Mouse (Mus musculus): ENCODE results near the gene AC161166.1. TPM values are rescaled to one million over a fixed set of nuclear protein-coding genes. Genes with fewer than 3 reads are reported as not detected.

AC161166.1 gene
- total and polyA plus RNA-seq, 3 experiments = 0.13 TPM; not detected in 2

DNA sequence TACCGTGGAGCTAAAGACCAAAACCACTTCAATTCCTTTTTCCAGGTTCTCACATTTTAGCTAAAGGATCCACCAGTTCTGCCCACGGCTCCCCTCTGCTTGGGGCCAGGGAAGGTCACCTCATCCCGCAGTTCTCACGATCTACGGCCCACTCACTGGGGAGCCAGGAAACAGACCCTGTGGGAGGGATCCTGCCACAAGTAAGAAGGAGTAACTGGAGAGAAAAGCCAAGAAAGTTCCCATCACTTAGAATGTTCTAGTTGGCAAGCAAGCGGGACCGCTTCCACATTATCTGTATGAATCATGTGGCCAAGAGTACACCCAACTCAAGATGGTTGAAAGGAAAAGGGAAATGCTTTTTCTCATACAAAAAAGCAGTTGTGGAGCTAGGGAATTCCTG, 35.4 kb downstream of the AC161166.1 start:
- no peak overlapping the region for H3K4me3 ChIP-seq (ENCODE audit: control insufficient read depth in 1 of 2, insufficient read depth in 1 of 2, low read depth in 2 of 2, low read length in 2 of 2)
- TF ChIP-seq ETS1 (IDR thresholded peaks at IDR 0.05; ENCODE audit: low read depth, low read length) (no peak), ZKSCAN1 (IDR thresholded peaks at IDR 0.05; ENCODE audit: low read depth, low read length) (no peak), E2F4 (IDR thresholded peaks at IDR 0.05; ENCODE audit: borderline replicate concordance, low read depth, low read length) (no peak), UBTF (IDR thresholded peaks at IDR 0.05; ENCODE audit: borderline replicate concordance, insufficient read depth, low read depth, low read length) (no peak), ZMIZ1 (IDR thresholded peaks at IDR 0.05; ENCODE audit: low read depth, low read length) (no peak), MXI1 (IDR thresholded peaks at IDR 0.05; ENCODE audit: low read depth, low read length) (no peak), ZNF384 (IDR thresholded peaks at IDR 0.05; ENCODE audit: low read depth, low read length) (no peak), RCOR1 (IDR thresholded peaks at IDR 0.05; ENCODE audit: low read depth, low read length) (no peak), MAX (IDR thresholded peaks at IDR 0.05; ENCODE audit: low read length) (no peak), USF1 (IDR thresholded peaks at IDR 0.05; ENCODE audit: low read depth, low read length) (no peak), NELFE (IDR thresholded peaks at IDR 0.05; ENCODE audit: low read depth, low read length) (no peak), RAD21 (IDR thresholded peaks at IDR 0.05; ENCODE audit: low read depth, low read length) (no peak), ELF1 (IDR thresholded peaks at IDR 0.05; ENCODE audit: low read depth, low read length) (no peak)
- DNase-seq (ENCODE audit: low read depth, low spot score) = no peak

GRCm38 (mm10) chr7:24476338-24476737, 35.9 kb downstream of the AC161166.1 start:
- DNase-seq (ENCODE audit: low read depth, low spot score) = no peak
- no peaks in the 10 kb centered on the region for H3K9me3 ChIP-seq (replicated peaks; ENCODE audit: insufficient read depth, low read length)
- no peak overlapping the region for H3K9ac ChIP-seq (ENCODE audit: control insufficient read depth, low read depth, low read length, poor library complexity, severe bottlenecking)
- H3K27me3 ChIP-seq (ENCODE audit: control insufficient read depth in 1 of 2, insufficient read depth in 2 of 2, low read length in 2 of 2) = no peaks in the 10 kb centered on the region
- H3K27ac ChIP-seq (ENCODE audit: control insufficient read depth, low read depth, low read length) = no peak overlapping the region
- no peaks in the 10 kb centered on the region for H3K79me2 ChIP-seq (ENCODE audit: control insufficient read depth, insufficient read depth, low read length, poor library complexity)
- H3K4me3 ChIP-seq (ENCODE audit: control insufficient read depth in 1 of 2, insufficient read depth in 1 of 2, low read depth in 2 of 2, low read length in 2 of 2) = no peak overlapping the region
- TF ChIP-seq EP300 (IDR thresholded peaks at IDR 0.05; ENCODE audit: low read depth in 1 of 2, low read length in 2 of 2) = no peak
- H3K36me3 ChIP-seq (ENCODE audit: control insufficient read depth in 1 of 2, insufficient read depth in 2 of 2, low read length in 2 of 2) = no peaks in the 10 kb centered on the region
- no peaks in the 10 kb centered on the region; a peak in 1 of 4 replicates for H3K4me1 ChIP-seq (ENCODE audit: control insufficient read depth in 1 of 2, insufficient read depth in 2 of 2, low read length in 2 of 2)

More for the DNA sequence above, 35.4 kb downstream of the AC161166.1 start:
- H3K36me3 ChIP-seq (ENCODE audit: control insufficient read depth in 1 of 2, insufficient read depth in 2 of 2, low read length in 2 of 2) = no peaks in the 10 kb centered on the region
- H3K4me1 ChIP-seq (ENCODE audit: control insufficient read depth in 1 of 2, insufficient read depth in 2 of 2, low read length in 2 of 2) = no peaks in the 10 kb centered on the region; a peak in 2 of 4 replicates
- H3K9ac ChIP-seq (ENCODE audit: control insufficient read depth, low read depth, low read length, poor library complexity, severe bottlenecking) = no peak overlapping the region
- H3K79me2 ChIP-seq (ENCODE audit: control insufficient read depth, insufficient read depth, low read length, poor library complexity) = no peaks in the 10 kb centered on the region
- H3K27ac ChIP-seq (ENCODE audit: control insufficient read depth, low read depth, low read length) = no peak overlapping the region
- H3K27me3 ChIP-seq (ENCODE audit: control insufficient read depth in 1 of 2, insufficient read depth in 2 of 2, low read length in 2 of 2) = no peaks in the 10 kb centered on the region
- no peaks in the 10 kb centered on the region for H3K9me3 ChIP-seq (replicated peaks; ENCODE audit: insufficient read depth, low read length)

- no peaks in the 10 kb centered on the region for H3K36me3 ChIP-seq (ENCODE audit: control insufficient read depth in 1 of 2, insufficient read depth in 2 of 2, low read length in 2 of 2)
- H3K9me3 ChIP-seq (replicated peaks; ENCODE audit: insufficient read depth, low read length) = no peaks in the 10 kb centered on the region
- DNase-seq (ENCODE audit: low read depth, low spot score) = no peak
- H3K4me1 ChIP-seq (ENCODE audit: control insufficient read depth in 1 of 2, insufficient read depth in 2 of 2, low read length in 2 of 2) = no peaks in the 10 kb centered on the region
- no peaks in the 10 kb centered on the region for H3K27me3 ChIP-seq (ENCODE audit: control insufficient read depth in 1 of 2, insufficient read depth in 2 of 2, low read length in 2 of 2)
- H3K4me3 ChIP-seq (ENCODE audit: control insufficient read depth in 1 of 2, insufficient read depth in 1 of 2, low read depth in 2 of 2, low read length in 2 of 2) = no peak overlapping the region
- H3K79me2 ChIP-seq (ENCODE audit: control insufficient read depth, insufficient read depth, low read length, poor library complexity) = no peaks in the 10 kb centered on the region
- no peak overlapping the region for H3K9ac ChIP-seq (ENCODE audit: control insufficient read depth, low read depth, low read length, poor library complexity, severe bottlenecking)
- H3K27ac ChIP-seq (ENCODE audit: control insufficient read depth, low read depth, low read length) = no peak overlapping the region
- TF ChIP-seq MAX (IDR thresholded peaks at IDR 0.05; ENCODE audit: low read length) = no peak
- TF ChIP-seq CTCF (IDR thresholded peaks at IDR 0.05 in 2 of 3, conservative IDR thresholded peaks at IDR 0.05 in 1 of 3; ENCODE audit: control insufficient read depth in 1 of 3, insufficient read depth in 1 of 3, low read depth in 2 of 3, low read length in 3 of 3, poor library complexity in 1 of 3, severe bottlenecking in 1 of 3) = peak in 1 of 3 experiments; percentile 42; a peak in 2 of 6 replicates
Measured at GRCm38 (mm10) chr7:24474811-24475506, 37.3 kb downstream of the AC161166.1 start.
